Mouse (Mus musculus) CH12.LX (cell line): Measurements from ENCODE around the gene Pon1. TPM values are rescaled to one million over a fixed set of nuclear protein-coding genes. Genes with fewer than 3 reads are reported as not detected.

ENCODE experiments used
- DNase-seq: peaks from one replicate; pipeline ENCODE4 v3.0.0-alpha.2; 2013; ENCODE audit errors: extremely low read depth
- H3K27ac ChIP-seq: 2 replicates; pipeline ENCODE4 v1.5.1; 2012; ENCODE audit warnings: low read depth, mild to moderate bottlenecking, control low read depth, moderate library complexity; ENCODE audit not compliant: insufficient read depth
- H3K27me3 ChIP-seq: replicated peaks from 2 replicates; pipeline ENCODE3; 2012; ENCODE audit warnings: inconsistent platforms
- H3K36me3 ChIP-seq, 2 experiments: replicated peaks in 1 of 2; 2 replicates each; pipeline versions ENCODE3 to v1.6.1; 2012; ENCODE audit warnings: inconsistent platforms in 1 of 2, low read length in 1 of 2, mild to moderate bottlenecking in 1 of 2, mixed read lengths in 1 of 2, moderate library complexity in 1 of 2; ENCODE audit not compliant: control insufficient read depth in 1 of 2, insufficient read depth in 1 of 2
- H3K4me1 ChIP-seq, 2 experiments: 2 replicates each; pipeline ENCODE4 v1.6.1; 2012; ENCODE audit warnings: inconsistent platforms in 1 of 2, moderate library complexity in 1 of 2; ENCODE audit not compliant: insufficient read depth in 2 of 2, control insufficient read depth in 1 of 2
- H3K4me2 ChIP-seq: 2 replicates; pipeline ENCODE4 v1.6.1; 2012; ENCODE audit warnings: low read depth, mild to moderate bottlenecking, control low read depth; ENCODE audit not compliant: poor library complexity, insufficient read depth, severe bottlenecking
- H3K4me3 ChIP-seq, 3 experiments: fragments of 150-350 bp in 1 of 3; sonication (generic) in 1 of 3; replicated peaks in 1 of 3; 2 replicates each; pipeline versions ENCODE3 to v1.5.1; 2011 to 2012; ENCODE audit warnings: low read depth in 2 of 3, low read length in 2 of 3, mild to moderate bottlenecking in 2 of 3, moderate library complexity in 2 of 3, control low read depth in 1 of 3, improper control_type of control experiment in 1 of 3, inconsistent platforms in 1 of 3, mixed read lengths in 1 of 3; ENCODE audit not compliant: poor library complexity in 1 of 3
- H3K79me2 ChIP-seq: replicated peaks from 2 replicates; pipeline ENCODE4 v1.6.1; 2012; ENCODE audit warnings: mild to moderate bottlenecking, moderate library complexity; ENCODE audit not compliant: control insufficient read depth, poor library complexity, insufficient read depth, severe bottlenecking; ENCODE audit errors: extremely low read depth
- H3K9ac ChIP-seq: 2 replicates; pipeline ENCODE4 v1.6.1; 2012; ENCODE audit warnings: low read depth, mild to moderate bottlenecking, control low read depth, moderate library complexity; ENCODE audit not compliant: insufficient read depth
- H3K9me3 ChIP-seq: replicated peaks from 2 replicates; pipeline ENCODE3; 2012; ENCODE audit warnings: low read length, inconsistent platforms, mixed read lengths
- EP300 ChIP-seq: IDR thresholded peaks from 2 replicates; pipeline ENCODE4 v1.6.1; 2011; ENCODE audit warnings: low read length, improper control_type of control experiment
- ETS1 ChIP-seq: conservative IDR thresholded peaks from 2 replicates; pipeline ENCODE4 v1.6.1; 2012; ENCODE audit warnings: low read depth, mild to moderate bottlenecking, inconsistent platforms, low read length, improper control_type of control experiment, moderate library complexity
- HCFC1 ChIP-seq: IDR thresholded peaks from 2 replicates; pipeline ENCODE4 v1.6.1; 2012; ENCODE audit warnings: low read depth, mild to moderate bottlenecking, inconsistent platforms, low read length, improper control_type of control experiment
- MAX ChIP-seq: IDR thresholded peaks from 2 replicates; pipeline ENCODE4 v1.6.1; 2011; ENCODE audit warnings: low read length, improper control_type of control experiment
- PAX5 ChIP-seq: IDR thresholded peaks from 2 replicates; pipeline ENCODE4 v1.6.1; 2012; ENCODE audit warnings: low read length, inconsistent platforms, mixed read lengths
- POLR2A ChIP-seq: IDR thresholded peaks from 2 replicates; pipeline ENCODE4 v1.6.1; 2011; ENCODE audit warnings: low read depth, mild to moderate bottlenecking, improper control_type of control experiment, low read length
- TBP ChIP-seq: conservative IDR thresholded peaks from 2 replicates; pipeline ENCODE4 v1.6.1; 2011; ENCODE audit warnings: low read depth, low read length, improper control_type of control experiment
- UBTF ChIP-seq: IDR thresholded peaks from 2 replicates; pipeline ENCODE4 v1.6.1; 2012; ENCODE audit warnings: low read depth, mild to moderate bottlenecking, inconsistent platforms, low read length, improper control_type of control experiment, moderate library complexity
- ZNF384 ChIP-seq: IDR thresholded peaks from 2 replicates; pipeline ENCODE4 v1.6.1; 2012; ENCODE audit warnings: low read depth, low read length, improper control_type of control experiment, inconsistent platforms
- dilution Hi-C: fragments of 300-500 bp; cut with MboI; formaldehyde crosslinking; loops from 2 replicates; pipeline ENCODE4 v1.14.3; 2020; ENCODE audit warnings: low sequenced_read_pairs; ENCODE audit not compliant: extremely low pct_unique_long_range_greater_than_20kb, extremely low pct_ligation_motif_present
- in situ Hi-C: fragments of 300-500 bp; cut with MboI; formaldehyde crosslinking; loops from 3 replicates; pipeline ENCODE4 v1.14.3; 2019; ENCODE audit warnings: low sequenced_read_pairs, low pct_ligation_motif_present, low pct_unique_long_range_greater_than_20kb, mixed read lengths
- polyA plus RNA-seq: library from polyadenylated mRNA; unstranded; fragments of >175 nt; gene quantifications from 2 replicates; pipeline ENCODE4 v1.2.1, GENCODE M21; 2012; ENCODE audit warnings: low read depth; ENCODE audit not compliant: insufficient read length
- total RNA-seq, 2 experiments: library from RNA; depleted of rRNA; stranded (reverse); fragments of 300-350 nt in 1 of 2; fragments of >200 nt in 1 of 2; gene quantifications; 2 replicates each; pipeline ENCODE4 v1.2.3; 2012 to 2014

Gene Pon1
- total and polyA plus RNA-seq, 3 experiments = not detected

DNA sequence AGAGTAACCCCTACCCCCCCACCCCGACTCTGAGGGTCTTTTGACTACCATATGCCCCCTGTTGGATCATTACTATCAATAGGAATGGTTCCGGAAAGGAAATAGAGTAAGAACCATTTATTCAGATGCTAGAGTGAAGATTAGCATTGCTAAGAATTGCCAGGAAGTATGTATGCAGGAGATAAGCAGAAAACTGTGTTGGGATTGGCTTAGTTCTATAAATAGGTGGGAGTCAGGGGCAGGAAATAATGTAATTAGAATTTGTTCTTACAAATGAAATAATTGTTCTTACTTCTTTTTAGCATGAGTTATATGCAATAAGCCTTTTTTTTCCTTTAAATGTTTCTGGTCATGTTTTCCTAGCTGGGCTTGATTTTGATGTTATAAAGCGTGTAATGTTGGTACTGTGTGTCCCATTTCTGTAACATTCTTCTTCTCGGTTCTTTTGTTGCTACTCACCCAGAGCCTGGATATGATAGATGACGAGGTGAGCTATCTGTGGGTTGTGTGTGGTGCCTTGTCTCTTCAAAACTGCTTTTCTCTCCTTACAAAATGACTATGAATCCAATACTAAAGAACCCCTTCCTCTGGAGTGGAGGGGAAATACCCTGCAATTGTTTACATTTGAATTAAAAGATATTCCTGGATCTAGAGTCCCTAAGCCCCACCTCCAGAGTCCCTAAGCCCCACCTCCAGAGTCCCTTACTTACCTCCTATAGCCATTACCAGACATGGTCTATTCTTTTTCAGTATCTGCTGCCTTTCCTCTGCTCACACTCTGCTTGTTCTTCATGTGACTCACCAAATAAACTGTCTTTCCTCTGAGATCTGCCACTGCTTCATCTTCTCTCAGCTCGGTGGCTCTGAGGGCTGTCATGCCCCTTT, 37.0 kb downstream of the Pon1 start:
- in situ Hi-C loops (no loop called here), dilution Hi-C loops (no loop called here)
- H3K36me3 ChIP-seq = no peaks in the 10 kb centered on the region
- no peak overlapping the region for H3K9ac ChIP-seq
- TF ChIP-seq MAX (no peak), HCFC1 (no peak), POLR2A (no peak), UBTF (no peak), TBP (no peak), PAX5 (no peak)
- no peak overlapping the region for H3K27ac ChIP-seq
- H3K79me2 ChIP-seq = no peaks in the 10 kb centered on the region
- H3K4me3 ChIP-seq = no peak overlapping the region
- H3K4me1 ChIP-seq = peaks cover 5 to 28% of the 10 kb centered on the region in 2 experiments; a peak in 2 of 4 replicates
- no peak for DNase-seq
- H3K9me3 ChIP-seq = no peaks in the 10 kb centered on the region
- no peak overlapping the region for H3K4me2 ChIP-seq
- H3K27me3 ChIP-seq = no peaks in the 10 kb centered on the region

DNA sequence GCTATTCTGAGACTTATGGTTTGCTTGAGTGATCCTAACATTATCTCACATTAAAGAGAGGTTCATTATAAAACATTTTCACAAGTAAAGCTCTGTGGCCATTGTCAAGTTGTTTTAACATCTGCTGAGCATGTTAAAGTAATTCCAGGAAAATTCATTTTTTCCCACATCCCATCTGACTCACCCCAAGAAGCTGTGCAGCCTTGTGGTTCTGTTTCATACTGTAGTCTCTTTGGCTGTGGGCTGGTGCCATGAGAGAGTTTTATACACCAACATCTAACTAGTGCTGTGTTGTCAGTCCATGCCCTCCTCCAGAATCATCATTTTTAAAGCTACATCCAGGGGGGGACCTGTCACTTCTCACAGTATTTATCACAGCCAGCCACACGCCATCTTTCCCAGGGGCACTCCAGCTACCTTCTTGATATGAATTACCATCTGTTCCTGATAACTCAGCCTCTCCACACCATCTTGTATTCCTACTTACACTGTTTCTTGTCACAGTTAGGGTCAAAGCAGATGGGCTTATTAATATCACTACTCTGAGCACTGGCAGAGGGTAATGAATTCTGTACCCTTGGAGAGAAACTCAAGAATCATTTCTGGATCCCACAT, 38.3 kb downstream of the Pon1 start:
- in situ Hi-C loops = no loop called here
- dilution Hi-C loops = no loop called here
- Histone ChIP-seq H3K4me1 (peaks cover 5 to 28% of the 10 kb centered on the region in 2 experiments; a peak in 2 of 4 replicates), H3K27me3 (no peaks in the 10 kb centered on the region), H3K4me3 (no peak overlapping the region), H3K27ac (no peak overlapping the region), H3K9ac (no peak overlapping the region), H3K36me3 (no peaks in the 10 kb centered on the region), H3K9me3 (no peaks in the 10 kb centered on the region), H3K4me2 (no peak overlapping the region), H3K79me2 (no peaks in the 10 kb centered on the region)
- TF ChIP-seq ETS1 (no peak), POLR2A (no peak), EP300 (no peak)
- DNase-seq = no peak

DNA sequence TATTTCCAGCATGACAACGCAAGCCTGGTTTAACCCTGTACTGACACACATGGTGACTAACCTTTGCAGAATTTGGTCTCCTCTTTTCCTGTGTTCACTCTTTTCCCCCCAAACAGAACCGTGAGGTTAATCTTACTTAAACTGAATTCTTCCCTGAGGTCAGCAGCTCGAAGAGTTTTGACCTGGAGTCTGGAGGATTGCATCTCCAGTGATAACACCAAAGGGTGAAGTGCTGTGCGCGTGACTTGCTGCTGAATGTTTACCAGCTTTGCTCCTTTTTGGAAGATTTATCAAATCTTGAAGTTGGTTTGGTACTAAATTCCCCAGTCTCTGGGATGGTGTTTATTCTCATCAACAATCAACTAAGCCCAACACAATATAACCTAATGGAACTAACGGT, 39.0 kb downstream of the Pon1 start:
- H3K9ac ChIP-seq = no peak overlapping the region
- H3K4me1 ChIP-seq = peaks cover 3 to 22% of the 10 kb centered on the region in 2 experiments; a peak in 2 of 4 replicates
- no peaks in the 10 kb centered on the region for H3K27me3 ChIP-seq
- no peak overlapping the region for H3K27ac ChIP-seq
- no peak overlapping the region for H3K4me3 ChIP-seq
- no peak for DNase-seq
- in situ Hi-C loops (no loop called here), dilution Hi-C loops (no loop called here)
- H3K4me2 ChIP-seq = no peak overlapping the region
- H3K9me3 ChIP-seq = no peaks in the 10 kb centered on the region
- H3K79me2 ChIP-seq = no peaks in the 10 kb centered on the region
- TF ChIP-seq ZNF384 = no peak
- H3K36me3 ChIP-seq = no peaks in the 10 kb centered on the region
